Mouse (Mus musculus): ENCODE results near the gene Gm43552.
A peak's percentile ranks its signal among the peaks of the same experiment; 100 is the strongest.
"Not testable (repeated sequence)": the region's sequence is repeated elsewhere in the genome, so short reads cannot be mapped to it uniquely, and the experiment has no call there.

Gene Gm43552

DNA sequence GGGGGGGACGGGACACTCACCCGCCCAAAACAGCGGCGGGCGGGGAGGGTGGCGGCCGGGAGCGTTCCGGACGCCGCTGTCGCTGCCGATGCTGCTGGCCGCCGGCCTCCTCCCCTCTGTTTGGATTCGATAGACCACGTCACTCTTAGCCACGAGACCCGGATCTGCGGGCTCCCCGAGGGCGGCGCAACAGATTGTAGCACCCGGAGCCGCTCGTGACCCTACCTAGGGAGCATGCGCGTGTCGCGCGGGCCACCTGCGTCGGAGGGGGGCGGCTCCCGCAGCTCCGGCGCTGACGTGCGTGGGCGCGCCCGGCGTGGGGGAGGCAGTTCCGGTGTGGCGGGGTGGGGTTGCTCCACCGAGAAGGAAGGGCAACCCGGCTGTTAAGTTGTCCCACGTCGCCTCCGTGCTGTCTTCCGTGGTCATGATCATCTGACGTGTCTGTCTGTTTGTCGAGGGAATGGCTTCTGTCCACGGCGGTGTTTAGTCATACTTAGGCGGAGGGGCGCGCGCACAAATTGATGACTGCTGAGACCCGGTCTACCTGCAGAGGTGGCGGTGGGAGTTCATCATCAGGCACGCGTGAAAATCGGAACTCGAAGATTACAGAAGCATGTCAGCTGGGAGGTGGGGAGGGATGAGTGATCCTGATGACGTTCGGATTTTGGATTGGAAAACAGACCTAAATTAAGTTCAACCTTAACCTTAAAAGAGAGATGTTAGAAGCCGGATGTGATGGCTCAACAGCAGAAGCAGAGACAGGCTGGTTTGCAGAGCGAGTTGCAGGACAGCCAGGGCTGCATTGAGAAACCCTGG, at the start of gene Gm43552:
Gene Gm43552 (minus strand): TSS at position 118 of the 816 bp plus-strand sequence.
- peak; percentile 88 for DNase-seq (ENCODE audit: low spot score)

DNA sequence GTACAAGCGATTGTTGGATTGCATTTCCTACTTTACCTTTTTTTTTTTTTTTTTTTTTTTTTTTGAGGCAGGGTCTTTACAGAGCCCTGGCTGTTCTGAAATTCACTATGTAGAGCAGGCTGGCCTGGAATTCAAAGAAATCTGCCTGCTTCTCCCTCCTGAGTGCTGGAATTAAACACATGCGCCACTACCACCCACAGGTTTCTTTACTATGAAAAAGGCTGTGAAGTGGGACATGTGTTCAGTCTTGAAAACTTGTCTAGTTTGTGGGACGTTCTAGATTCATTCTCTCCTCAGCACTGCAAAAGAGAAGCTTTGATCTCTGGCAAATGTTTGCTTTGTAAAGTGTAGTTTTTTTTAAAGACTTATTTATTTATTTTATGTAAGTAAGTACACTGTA, 49.3 kb upstream of the Gm43552 start:
- no peak for DNase-seq (ENCODE audit: low spot score)

DNA sequence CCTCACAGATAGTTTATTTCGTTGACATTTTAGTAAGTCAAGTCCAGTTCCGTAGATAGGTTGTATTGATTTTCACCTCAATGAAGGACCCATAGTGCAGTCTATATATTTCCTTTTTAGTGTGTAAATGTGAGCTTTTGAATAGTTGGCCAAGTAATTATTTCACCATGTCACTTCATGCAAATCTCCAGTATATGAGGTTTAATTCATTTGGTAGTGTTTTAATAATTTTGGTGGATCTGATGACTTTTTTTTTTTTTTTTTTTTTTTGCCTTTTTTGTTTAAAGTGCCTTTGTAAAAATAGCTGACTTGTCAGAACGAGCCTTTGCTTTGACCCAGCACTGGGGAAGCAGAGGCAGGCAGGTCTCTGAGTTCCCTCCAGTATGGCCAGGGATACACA, 47.2 kb upstream of the Gm43552 start:
- DNase-seq (ENCODE audit: low spot score): no peak

DNA sequence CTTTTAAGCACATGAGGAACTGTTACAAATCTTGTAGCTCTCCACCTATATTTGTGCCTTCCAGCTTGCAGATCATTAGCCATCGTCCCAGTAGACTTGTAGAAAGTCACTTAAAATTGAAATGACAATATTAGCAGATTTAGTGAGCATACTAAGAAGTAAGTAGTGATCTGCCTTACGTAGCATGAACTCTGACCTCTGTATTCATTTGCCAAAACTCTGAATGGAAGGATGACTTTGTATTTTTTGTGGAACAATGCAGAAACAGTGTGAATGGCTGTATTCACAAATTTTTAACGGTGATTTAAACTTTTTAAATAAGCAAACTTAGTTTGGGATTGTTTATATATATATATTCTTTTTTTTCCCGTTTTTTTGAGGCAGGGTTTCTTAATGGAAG, 46.2 kb upstream of the Gm43552 start:
- no peak for DNase-seq (ENCODE audit: low spot score)

DNA sequence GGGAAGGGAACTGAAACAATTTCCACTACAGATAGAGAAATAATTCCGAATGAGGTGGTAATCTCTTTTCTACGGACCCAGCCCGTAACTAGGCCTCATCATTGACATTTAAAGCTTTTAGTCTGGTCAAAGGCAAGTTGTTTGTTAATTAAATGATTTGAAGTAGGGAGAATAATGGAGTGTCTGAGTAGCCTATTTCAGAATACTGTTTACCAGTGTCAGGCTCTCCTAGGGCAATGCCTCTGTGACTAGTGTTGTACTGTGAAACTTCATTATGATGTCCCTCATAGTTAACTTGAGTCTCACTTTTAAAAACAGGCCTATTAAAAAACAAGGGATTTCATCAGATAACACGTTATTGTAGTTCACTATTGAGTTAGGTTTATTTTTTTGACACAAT, 45.5 kb upstream of the Gm43552 start:
- DNase-seq (ENCODE audit: low spot score): peak; percentile 43

DNA sequence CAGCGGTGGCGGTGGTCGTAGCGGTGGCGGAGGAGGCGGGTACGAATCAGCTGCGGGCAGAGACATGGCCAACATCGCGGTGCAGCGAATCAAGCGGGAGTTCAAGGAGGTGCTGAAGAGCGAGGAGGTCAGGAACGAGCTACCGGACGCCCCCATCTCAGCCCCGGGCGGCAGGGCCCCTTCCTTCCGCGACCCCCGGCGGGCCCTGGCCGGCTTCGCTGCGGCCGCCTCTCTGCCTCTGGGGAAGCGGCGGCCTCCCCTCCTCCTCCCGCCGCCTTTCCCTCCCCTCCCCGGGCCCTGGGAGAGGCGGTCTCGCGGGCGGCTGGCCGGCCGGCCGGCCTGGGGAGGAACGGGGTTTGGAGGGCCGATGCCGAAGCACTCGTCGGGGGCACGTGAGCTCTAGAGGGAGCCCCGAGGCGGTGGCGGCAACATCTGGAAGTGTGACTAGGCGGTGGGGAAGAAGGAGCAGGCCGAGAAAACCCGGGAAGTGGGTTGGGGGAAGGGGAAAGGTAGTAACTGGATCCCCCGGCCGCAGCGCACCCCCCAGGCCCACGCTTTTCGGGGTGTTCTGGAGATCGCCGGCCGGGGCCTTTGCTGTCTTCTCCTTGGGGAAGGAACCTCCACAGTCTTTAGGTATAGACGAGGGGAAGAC, 44.9 kb upstream of the Gm43552 start:
- peak; percentile 78 for DNase-seq (ENCODE audit: low spot score)

DNA sequence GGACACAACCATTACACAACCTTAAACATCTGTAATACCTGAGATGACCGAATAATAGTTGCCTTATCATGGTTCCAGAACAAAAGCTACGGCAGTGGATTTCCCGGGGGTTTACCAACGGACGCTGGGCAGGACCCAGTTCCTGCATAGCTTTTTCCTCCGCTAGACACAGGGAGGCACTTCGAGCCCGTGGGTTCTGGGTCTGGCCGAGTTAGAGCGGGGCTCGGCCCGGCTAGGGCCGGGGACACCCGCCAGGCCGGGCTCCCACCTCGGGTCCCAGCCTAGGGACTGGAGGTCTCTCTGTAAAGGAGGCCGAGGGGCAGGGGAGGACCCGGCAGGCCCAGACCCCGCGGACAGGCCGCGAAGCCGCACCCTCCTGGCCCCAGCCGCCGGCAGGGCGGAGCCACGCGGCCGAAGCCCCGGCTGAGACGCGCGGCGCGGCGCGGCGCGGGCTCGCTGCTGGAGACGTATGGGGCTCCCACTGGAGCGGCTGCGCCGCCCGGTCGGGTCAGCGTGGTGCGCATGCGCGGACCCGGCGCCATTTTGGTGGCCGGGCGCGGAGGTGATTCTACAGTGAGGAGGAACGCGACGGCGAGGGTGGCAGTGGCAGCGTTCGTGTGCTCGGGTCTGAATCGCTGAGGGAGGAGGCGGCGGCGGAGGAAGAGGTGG, 44.3 kb upstream of the Gm43552 start, which contains the start of the genes Smim14 and Ube2k:
Gene Smim14 (minus strand): TSS at position 434 of the 669 bp plus-strand sequence.
Gene Ube2k (plus strand): TSS at position 483 of the 669 bp plus-strand sequence.
- peak; percentile 93 for DNase-seq (ENCODE audit: low spot score)

DNA sequence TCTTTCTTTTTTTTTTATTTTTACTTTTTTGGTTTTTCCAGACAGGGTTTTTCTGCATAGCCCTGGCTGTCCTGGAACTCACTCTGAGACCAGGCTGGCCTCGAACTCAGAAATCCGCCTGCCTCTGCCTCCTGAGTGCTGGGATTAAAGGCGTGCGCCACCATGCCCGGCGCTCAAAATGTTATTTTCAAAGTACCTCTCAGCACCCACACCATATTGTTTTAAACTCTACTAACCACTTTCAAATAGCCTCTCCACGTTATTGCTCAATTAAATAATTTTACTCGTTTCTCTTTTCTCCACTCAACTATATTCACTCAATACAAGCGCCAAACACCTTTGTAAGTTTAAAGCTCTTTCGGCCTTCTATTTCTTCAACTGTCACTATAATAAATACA, 43.4 kb upstream of the Gm43552 start:
- not testable (repeated sequence) for DNase-seq (ENCODE audit: low spot score)

DNA sequence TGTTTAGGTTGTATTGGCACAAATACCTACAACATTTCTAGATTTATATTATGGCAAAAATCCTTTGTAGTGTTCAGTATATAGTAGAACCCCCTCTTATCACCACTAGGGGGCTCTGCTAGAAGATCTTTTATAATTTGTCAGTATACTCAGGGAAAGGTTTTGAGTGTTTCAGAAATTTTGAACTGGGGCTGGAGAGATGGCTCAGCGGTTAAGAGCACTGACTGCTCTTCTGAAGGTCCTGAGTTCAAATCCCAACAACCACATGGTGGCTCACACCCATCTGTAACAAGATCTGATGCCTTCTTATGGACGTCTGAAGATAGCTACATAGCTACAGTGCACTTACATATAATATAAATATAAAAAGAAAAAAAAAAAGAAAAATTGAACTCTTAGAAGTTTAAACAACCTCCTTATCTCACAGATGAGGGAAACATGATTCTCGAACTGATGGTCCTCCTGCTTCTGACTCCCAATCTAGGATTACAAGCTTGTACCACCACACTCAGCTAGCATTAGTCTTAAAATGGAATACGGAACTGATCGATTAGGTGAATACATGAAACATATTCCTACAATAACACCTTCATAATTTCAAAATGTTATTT, 42.9 kb upstream of the Gm43552 start:
- peak; percentile 33 for DNase-seq (ENCODE audit: low spot score)

DNA sequence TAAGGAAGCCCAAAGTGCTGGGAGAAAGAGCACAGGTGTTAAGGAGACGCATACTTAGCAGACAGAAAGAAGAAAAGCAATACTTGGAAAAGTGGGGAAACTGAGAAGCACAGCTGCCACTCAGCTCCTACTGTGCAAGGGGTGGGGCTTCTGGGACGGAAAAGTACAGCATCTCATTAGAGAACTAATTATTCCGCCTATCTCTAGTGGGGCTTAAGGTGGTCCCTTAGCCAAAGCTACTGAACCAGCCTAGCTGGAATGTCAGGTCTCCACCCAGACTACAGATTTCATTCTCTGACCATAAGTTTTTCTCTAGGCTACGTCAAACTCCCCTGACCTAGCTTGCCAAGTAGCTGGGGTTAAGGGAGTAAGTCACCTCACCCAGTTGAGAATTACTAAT, 41.9 kb upstream of the Gm43552 start:
- DNase-seq (ENCODE audit: low spot score): no peak

DNA sequence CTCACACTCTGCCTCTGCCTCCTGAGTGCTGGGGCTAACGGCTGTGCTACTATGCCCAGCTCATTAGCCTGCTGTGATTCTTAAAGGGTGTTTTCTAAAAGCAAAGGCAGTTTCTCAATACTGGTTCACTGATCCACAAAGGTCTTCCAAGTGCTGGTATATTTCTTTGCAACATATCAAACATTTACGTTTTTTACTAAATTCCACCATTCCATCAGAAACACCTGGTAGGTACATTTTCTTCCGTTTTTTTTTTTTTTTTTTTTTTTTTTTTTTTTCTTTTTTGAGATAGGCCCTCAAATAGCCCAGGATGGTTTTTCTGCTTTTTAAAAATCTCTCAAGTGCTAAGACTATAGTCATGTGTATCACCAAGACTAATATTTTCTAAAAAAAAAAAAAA, 38.6 kb upstream of the Gm43552 start:
- no peak for DNase-seq (ENCODE audit: low spot score)

DNA sequence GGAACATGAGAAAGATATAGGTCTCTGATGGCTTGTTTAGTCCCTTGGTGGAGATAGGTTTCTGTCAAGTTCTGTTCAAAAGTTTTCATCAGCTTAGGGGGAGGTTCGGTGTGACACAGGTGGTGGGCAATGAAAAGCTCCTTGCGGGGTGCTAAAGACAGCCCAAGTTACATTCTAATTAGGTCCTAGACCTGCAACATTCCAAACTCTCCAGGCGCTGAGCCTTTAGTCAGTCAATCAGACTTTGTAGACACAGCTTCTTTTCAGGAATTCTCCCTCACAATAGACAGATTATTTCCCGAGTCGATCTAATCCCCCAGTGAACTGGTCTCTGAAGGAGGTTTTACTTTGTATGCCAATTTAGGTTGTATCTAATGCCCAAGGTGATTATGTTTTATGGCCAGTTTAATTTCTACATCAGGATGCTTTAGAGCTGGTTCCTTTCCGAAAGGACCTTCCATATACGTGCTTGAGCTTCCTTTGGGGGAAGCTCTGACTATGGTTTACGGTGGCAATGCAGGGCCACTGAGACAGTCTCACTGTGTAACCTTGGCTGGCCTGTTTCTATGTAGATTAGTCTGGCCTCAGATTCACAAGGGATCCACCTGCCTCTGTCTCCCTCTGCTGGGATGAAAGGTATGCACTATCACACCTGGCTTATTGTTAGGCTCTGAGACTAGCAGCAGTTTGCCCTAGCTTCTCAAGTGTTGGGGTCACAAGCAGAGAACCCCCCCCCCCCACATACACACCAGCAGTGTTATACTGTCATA, 33.2 kb upstream of the Gm43552 start:
- peak; percentile 19 for DNase-seq (ENCODE audit: low spot score)

DNA sequence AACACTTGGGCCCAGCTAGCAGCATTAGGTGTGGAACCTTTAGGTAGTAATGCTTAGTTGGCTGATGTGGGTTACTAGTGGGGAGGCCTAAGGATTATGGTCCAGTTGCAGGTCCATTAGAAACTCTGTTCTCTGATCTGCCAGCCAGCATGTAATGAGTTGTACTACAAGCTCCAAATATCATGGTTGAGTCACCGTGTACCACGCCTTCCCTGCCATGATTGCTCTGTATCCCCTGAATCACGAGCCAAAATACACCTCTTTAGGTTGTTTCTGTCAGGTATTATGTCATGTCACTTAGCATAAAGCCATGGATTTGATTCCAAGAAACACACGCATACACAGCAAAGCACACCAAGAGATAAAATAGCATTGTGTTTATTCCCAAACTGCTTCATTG, 32.2 kb upstream of the Gm43552 start:
- no peak for DNase-seq (ENCODE audit: low spot score)

DNA sequence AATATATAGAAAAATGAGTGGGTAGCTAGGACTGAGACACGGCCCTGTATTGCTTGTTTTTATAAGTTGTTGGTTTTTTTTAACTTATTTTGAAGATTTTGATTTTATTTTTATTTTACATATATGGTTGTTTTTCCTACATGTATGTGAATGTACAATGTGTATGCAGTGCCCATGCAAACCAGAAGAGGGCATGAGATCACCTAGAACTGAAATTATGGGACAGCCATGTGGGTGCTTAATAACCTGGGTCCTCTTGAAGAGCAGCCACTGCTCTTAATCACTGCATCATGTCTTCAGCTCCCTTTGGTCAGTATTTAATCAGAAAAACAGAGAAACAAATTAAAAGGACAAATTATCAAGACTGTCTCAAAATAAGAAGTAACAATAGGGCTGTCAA, 29.2 kb upstream of the Gm43552 start:
- DNase-seq (ENCODE audit: low spot score): peak; percentile 21

DNA sequence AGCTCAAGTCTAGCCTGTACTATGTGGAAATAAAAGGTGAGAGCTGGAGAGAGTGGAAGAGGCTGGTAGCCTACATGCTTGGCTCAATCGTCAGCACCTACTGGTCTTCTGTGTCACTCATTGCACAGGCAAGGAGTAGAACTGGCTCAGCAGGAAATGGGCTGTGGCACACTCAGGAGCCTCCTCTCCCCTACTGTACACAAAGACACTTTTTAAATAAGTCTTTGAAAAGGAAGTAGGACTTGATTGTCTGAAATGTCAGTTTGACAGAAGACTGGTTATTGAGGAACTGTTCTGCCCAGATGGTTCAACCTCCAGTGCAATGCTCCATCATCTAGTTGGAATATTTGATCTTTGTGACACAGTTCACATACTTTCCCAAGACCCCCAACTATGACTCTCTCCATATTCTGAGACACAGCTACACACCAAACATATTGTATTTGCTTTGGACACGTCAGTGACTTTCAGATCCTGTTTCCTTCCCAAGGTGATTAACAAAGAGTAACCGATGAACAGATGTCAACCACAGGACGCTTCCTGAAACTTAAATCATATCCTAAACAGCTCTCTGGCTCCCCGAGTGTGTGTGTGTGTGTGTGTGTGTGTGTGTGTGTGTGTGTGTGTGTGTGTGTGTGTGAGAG, 22.1 kb upstream of the Gm43552 start:
- no peak for DNase-seq (ENCODE audit: low spot score)

DNA sequence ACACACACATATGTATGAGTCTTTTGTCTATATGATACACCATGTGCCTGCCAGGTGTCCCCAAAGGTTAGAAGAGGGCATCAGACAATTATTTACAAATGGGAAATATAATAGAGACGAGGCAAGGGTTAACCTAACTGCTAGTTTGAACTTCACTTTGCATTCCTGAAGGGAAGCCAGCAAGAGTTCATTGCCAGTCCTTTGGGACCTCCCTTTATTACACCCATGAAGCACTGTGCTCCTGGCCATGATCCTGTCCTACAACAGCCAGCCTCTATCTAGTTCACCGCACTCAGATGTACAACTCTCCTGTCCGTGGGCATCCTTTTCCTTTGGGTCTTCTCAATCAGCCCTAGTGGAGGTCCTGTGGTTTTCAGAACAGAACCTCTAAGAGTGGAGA, 20.9 kb upstream of the Gm43552 start:
- DNase-seq (ENCODE audit: low spot score): no peak

DNA sequence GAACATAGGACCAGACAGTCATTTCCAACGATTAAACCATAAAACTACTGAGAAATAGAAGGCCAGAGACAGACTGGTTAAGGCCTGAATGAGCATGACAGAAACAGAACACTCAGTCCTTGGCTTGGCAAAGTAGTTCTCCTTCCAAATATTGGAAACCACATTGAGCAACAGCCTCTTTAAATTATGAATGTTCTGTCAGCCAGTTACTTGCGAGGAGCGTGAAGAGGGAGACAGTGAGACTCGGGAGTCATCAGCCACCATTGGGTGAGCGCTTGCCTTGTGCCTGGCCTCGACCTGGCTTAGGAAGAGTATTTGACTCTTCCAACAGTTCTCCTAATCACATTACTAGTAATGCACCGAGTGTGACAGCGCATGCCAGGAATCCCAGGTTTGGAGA, 15.8 kb upstream of the Gm43552 start:
- DNase-seq (ENCODE audit: low spot score): no peak

DNA sequence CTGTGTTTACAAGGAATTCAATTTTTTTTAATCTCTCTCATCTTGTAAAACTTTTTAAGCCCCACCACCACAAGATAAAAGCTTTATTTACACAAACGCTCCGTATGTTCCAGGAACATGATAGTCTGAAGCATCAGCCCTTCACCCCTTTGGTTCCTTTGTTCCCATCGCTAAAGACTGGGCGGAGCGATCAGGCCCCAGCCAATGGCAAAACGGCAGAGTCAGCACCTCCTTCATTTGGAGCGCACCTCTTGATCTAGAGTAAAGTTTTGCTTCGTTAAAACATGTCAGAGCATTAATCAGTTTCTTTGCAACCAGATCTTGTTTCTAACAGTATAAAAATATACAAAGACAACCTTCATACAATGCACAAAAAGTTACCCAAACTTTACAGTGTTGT, 13.2 kb upstream of the Gm43552 start:
- DNase-seq (ENCODE audit: low spot score): peak; percentile 68

DNA sequence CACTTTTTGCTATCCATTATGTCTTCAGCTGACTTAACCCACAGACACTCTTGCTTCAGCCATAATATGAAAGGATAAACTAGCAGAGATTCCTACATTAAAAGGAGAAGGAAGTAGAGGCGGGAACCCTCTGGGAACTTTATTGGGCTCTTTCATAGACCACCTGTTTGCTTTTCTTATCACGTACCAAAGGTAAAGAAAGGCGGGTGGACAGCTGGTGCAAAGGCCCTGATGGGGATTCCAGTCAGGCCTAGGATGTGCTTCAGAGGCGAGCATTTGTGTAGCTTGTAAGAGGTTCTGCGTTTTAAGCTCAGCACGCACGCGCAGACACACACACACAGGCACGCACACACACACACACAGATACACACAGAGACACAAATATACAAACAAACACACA, 8.8 kb upstream of the Gm43552 start:
- no peak for DNase-seq (ENCODE audit: low spot score)

DNA sequence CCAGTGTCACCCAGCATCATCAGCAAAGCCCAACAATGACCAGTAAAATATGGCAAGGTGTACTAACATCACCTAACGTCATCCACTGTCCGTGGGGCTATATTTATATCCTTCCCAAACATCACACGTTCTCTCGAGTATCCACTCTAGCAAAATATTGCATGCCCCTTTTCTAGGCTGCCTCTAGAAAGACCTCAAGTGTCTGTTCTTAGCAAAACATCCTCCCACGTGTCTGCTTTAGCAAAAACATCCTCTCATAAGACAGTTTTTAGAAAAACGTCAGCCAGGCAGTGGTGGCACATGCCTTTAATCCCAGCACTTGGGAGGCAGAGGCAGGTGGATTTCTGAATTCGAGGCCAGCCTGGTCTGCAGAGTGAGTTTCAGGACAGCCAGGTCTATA, 7.6 kb upstream of the Gm43552 start:
- DNase-seq (ENCODE audit: low spot score): no peak
